Mouse (Mus musculus): ENCODE measurements at regions not wholly inside any gene's neighbourhood (a gene's known extent, or its start where the extent isn't known, plus 50 kb on each side); places are given as distances from the start of the nearest gene placed in this dataset.
"Not testable (repeated sequence)": the region's sequence is repeated elsewhere in the genome, so short reads cannot be mapped to it uniquely, and the experiment has no call there.

DNA sequence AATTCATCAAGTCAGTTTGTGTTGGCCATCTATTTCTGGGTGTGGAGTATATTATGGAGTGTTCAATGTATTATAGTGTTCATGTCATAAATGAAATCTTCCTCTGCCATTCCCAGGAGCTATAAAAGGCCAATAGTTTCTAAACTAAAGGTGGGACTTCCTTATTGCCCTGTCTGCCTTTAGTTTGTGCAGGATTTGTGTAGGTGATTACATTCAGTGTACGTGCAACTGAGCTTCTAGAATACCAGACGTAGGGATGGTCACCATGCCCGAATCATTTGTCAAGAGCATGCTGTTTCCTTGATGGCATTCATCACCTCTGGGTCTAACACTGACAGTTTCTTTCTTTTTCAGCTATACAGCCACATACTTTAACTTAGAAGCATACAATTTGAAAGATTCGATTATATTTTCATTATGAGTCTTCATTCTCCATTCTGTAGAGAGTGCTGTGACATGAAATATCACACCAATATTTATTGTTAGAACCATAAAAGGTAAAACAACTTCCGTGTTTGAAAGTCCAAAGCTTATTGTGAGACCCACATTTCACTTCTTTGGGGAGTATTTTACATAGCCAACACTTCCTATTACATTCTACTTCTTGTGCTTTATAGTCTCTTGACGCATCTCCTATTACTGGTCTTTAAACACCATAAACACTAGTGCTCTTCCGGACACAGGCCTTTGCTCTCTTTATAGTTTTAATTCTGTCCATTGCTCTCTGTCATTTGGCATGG, 494.1 kb upstream of the Klf6 start:
- no peak for DNase-seq (ENCODE audit: low spot score)

DNA sequence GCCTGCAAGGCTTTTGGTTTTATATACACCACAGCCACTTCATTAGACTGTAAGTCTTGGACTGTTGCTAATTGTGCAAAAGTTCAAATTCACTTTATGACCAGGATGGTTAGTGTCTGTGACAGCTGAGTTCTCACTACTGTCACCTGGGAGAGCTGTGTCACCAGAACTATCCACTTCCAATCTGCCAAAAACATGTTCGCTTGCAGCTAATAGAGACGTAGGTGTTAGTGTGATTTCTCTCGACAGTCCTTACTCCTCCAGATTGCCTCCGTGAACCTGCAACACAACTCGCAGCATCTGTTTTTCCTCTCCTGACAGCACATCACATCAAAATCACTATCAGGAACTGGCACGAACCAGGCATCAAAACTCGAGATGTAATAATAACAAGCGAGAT, 491.3 kb upstream of the Klf6 start:
- DNase-seq (ENCODE audit: low spot score): no peak

DNA sequence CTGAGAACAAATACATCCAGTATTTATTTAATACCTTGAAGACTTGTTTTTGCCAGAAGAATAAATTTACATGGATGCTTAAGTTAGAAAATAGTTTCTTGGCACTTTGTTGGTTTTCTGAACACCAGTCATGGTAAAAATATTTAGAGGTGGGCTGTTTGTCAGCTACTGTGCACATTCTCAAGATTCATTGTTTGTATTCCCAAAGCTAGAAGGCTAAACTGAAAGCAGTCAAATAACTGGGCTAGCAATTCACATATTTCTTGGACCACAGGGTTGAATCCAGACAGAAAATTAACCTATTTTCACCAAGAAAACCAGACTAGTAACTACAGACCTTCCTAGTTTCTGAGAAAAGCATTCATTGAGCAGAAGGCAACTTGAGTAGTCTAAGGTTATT, 488.1 kb upstream of the Klf6 start:
- no peak for DNase-seq (ENCODE audit: low spot score)

DNA sequence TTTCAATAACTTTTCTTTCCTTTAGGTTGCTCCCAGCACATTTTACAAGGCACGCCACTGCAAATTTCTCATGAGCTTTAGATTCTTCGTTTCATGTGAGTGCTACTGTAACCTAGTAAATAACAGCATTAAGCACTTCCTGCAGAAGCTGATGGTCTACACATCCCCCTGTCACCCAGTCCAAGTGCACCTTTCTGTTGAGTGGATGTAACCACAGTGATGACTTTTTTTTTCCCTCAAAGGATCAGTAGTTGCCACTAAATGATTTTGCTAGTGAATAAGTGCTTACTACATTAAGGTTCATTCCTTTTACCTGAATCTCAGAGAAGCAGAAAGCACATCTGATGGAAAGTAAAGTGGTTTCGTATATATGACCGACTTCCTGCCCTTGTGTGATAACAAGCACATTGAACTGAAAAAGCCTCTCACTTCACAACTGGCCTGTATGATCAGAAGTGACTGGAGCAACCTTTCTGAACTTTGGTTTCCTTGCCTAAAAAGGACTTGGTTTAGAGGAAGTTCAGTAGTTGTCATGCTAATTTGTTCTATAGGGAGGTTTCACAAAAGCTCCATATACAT, 453.0 kb upstream of the Klf6 start:
- peak; percentile 14 for DNase-seq (ENCODE audit: low spot score)

DNA sequence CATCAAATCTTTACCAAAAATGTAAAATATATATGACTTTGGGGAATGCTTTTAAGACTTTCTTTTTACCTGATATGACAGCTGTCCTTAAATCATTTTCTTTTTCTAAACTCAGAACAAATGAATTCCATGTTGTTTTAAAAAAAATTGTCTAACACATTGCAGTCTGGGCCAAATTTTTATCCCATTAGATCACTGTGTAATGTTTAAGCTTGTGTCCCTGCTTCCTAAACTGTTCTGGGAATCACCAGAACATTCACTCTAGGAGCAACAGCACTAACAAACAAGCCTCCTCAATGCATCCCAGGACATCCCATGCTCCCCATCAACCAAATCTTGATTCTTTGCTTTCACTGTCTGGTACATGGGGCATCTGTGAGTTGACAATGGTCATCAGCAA, 449.2 kb upstream of the Klf6 start:
- DNase-seq (ENCODE audit: low spot score): no peak

- DNase-seq (ENCODE audit: low spot score): not testable (repeated sequence)
Observed at GRCm38 (mm10) chr13:5413009-5413408, 448.3 kb upstream of the Klf6 start.

- DNase-seq (ENCODE audit: low spot score): no peak
Observed at GRCm38 (mm10) chr13:5424110-5424509, 437.2 kb upstream of the Klf6 start.

DNA sequence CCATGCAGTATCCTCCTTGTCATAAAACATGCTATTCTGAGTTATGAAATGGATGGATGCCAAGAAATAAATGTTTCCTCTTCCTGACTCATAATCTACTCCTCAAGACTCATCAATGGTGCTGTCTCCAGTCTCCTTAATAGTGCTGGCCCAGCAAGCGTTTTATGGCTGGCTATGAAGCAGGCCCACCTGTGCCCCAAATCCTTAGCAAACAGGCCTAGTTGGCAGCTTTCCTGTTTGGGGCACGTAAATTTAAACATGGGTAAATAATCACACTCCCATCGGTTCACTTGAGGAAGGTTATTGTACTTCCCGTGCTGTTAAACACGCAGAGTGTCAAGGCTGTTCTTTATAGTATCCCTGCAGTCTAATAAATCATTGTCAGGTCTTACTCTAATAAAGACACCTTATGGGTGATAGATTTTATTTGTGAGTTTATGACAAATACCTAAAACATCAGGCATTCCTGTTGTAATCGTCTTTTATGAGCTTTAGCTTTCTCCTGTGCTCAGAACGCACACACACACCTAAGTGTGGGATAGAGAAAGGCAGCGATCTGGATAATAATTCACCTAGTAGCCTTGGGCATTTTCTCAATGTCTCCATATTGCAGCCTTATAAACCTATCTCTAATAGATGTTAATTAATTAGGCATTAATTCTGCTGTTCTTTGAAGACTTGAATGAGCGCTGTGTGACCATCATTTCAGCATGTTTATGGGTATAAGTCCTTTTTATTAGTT, 435.6 kb upstream of the Klf6 start:
- DNase-seq (ENCODE audit: low spot score): no peak

DNA sequence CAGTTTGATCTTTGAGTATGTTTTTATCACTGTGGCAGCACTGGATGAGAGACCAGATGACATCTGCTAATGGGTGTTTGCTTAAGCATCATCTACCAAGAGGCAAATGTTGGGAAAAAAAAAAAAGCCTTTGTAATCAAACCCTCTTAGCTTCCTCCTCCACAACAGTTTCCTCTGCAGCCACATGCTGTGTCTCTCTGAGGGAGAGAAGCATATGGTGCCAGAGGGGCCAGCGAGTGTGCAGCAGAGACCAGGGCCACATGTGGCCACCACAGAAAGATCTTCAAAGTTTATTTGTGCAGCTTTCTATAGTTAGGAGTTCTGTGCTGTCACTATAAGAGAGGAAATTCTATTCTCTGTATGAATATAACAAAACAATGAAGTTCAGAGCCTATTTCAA, 427.6 kb upstream of the Klf6 start:
- DNase-seq (ENCODE audit: low spot score): no peak

DNA sequence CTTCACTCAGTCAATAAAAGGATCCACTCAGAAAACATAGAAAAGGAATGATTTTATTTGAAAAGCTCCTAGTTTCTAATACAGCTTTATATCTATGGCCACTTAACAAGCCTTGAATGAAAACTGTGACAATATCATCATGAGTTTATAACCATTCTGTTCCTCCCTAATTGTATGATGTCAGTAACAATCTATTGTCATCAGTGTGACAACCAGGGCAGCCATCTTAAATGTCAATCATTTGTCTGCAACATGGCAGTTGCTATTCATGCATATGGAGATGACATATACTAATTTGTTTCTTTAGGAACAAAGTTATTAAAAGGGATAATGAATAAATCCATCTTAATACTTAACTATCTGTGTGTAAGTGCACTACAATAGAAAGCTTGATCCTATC, 426.2 kb upstream of the Klf6 start:
- no peak for DNase-seq (ENCODE audit: low spot score)

DNA sequence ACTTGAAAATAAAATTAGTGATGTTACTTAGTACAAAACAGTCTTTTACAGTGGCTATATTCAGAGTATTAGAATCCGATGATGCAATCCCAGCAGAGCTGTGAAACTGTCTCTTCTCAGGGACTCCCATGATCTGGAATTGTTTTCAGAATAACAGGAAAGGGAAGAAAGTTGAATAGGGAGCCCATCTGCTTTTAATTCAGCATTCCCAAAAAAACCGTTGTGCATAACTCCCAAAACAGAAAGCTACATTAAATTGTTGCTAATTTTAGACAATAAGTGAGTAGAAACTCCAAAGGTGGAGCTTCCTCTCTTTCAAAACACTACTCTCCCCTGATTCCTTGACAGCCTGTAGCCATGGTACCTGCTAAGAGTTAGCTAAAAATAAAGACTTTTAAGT, 425.1 kb upstream of the Klf6 start:
- no peak for DNase-seq (ENCODE audit: low spot score)

GRCm38 (mm10) chr13:5440454-5440853, 420.8 kb upstream of the Klf6 start:
- DNase-seq (ENCODE audit: low spot score): no peak

GRCm38 (mm10) chr13:5444759-5445478, 416.4 kb upstream of the Klf6 start:
- DNase-seq (ENCODE audit: low spot score): no peak

DNA sequence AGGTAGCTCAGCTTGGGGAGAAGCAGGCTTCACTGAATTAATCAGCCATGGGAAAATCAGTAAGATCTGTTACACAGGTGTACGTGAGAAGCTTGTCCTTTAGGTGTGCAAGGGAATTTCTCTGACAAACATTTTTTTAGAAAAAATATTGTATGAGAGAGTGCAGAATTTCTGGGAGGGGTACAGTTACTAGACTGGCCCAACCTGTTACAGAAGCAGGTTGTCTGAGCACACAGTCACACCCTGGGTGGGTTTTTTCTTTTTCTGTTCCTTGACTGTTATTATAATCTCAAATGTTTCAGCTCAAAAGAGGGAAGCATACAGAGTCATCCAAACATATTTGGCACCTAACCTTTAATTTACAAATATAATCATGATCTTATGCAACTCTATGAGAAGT, 412.7 kb upstream of the Klf6 start:
- DNase-seq (ENCODE audit: low spot score): no peak

GRCm38 (mm10) chr13:5480779-5481178, 380.5 kb upstream of the Klf6 start:
- DNase-seq (ENCODE audit: low spot score): no peak

- no peak for DNase-seq (ENCODE audit: low spot score)
Observed at GRCm38 (mm10) chr13:5492266-5492665, 369.0 kb upstream of the Klf6 start.

GRCm38 (mm10) chr13:5497535-5497934, 363.7 kb upstream of the Klf6 start:
- no peak for DNase-seq (ENCODE audit: low spot score)

DNA sequence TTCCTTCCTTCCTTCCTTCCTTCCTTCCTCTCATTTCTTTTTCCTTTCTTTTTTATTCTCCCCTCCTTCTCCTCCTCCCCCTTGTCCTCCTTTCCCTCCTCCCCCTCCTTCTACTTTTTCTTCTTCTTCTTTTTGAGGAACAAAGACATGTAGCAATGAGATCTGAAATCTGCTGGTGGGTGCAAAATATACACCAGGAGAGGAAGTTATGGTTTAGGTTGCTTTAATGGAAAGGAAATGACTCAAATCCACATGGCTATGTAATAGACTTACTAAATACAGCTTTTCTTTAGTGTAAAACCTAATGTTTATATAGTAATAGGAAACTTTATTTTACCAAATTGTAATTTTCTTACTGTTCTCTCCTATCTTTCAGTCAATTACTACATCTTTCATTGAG, 349.5 kb upstream of the Klf6 start:
- no peak for DNase-seq (ENCODE audit: low spot score)

DNA sequence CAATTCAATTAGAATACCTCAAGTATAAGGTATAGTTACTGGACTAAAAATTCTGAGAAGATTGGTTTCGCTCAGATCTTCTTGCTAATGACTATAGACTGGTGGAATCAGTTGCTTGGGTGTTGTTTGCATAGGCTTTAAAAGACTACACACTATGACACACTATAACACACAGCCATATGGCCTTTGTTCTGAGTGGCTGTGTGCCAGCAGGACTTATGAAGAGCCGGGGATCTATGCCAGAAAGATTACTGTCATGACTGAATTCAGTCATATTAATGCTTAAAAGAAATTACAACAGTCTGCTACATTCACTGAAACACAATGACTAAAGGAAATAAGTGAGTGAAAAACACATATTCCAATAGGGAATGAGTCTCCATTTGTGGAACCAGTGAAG, 345.7 kb upstream of the Klf6 start:
- DNase-seq (ENCODE audit: low spot score): no peak

DNA sequence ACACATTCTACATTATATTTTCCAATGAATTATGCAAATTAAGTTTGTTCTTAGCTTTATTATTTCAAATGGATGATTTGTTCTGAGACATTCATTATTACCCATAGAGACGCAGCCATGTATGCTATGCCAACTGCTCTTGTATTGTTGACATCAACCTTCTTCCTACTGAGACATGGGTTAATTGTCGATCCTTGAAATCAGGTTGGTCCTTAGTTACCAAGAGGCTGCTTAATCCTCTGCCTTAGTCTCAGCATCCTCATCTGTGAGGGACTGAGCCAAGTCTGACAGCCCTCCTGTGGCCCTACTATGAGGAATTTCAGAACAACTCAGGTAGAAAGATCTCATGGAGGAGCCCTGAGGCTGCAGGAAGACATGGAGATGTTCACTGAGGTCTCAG, 345.2 kb upstream of the Klf6 start:
- no peak for DNase-seq (ENCODE audit: low spot score)

DNA sequence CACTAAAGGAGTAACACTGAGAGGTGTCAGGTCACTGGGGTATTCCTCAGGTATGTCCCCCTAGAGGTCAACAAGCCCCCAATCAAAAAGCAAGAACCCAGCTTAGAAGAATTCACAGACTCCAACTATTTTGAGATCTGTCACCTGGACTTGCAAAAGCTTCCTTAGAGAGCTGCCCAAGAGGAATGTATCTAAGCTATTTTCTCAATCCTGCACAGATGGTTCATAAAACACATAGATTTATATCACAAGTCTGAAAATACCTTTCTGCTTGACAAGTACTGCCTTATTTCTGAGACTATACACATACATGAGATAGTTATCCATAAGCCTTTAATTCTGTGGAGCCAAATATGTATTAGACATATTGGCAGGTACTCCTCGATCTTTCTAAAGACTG, 342.1 kb upstream of the Klf6 start:
- no peak for DNase-seq (ENCODE audit: low spot score)

- no peak for DNase-seq (ENCODE audit: low spot score)
Observed at GRCm38 (mm10) chr13:5519600-5519999, 341.7 kb upstream of the Klf6 start.

All from thymus, postnatal 0 days (tissue).